Mouse (Mus musculus) intestine, embryonic 16.5 days (tissue): ENCODE measurements around the gene 2900026A02Rik. TPM values are rescaled to one million over a fixed set of nuclear protein-coding genes. Genes with fewer than 3 reads are reported as not detected.

Experiments used
- ATAC-seq: fragments of 200-750 bp; cut with Nextera tagmentation; 2 replicates; pipeline ENCODE4 v1.8.0; 2017; ENCODE audit warnings: moderate TSS enrichment, moderate library complexity
- H3K27ac ChIP-seq: fragments of 300-500 bp; sonication (generic); 2 replicates; pipeline ENCODE4 v1.5.1; 2014; ENCODE audit warnings: mild to moderate bottlenecking, low read length
- H3K27me3 ChIP-seq: fragments of 300-500 bp; sonication (generic); replicated peaks from 2 replicates; pipeline ENCODE4 v1.6.1; 2014; ENCODE audit warnings: low read length, control low read depth, mixed read lengths; ENCODE audit not compliant: control insufficient read depth, insufficient read depth
- H3K36me3 ChIP-seq: fragments of 300-500 bp; sonication (generic); 2 replicates; pipeline ENCODE4 v1.6.1; 2014; ENCODE audit warnings: low read length, control low read depth; ENCODE audit not compliant: control insufficient read depth, insufficient read depth
- H3K4me1 ChIP-seq: fragments of 300-500 bp; sonication (generic); 2 replicates; pipeline ENCODE4 v1.6.1; 2014; ENCODE audit warnings: low read length, control low read depth, mixed read lengths; ENCODE audit not compliant: control insufficient read depth, insufficient read depth
- H3K4me2 ChIP-seq: fragments of 300-500 bp; sonication (generic); 2 replicates; pipeline ENCODE4 v1.6.1; 2014; ENCODE audit warnings: low read depth, low read length, control low read depth
- H3K4me3 ChIP-seq: fragments of 300-500 bp; sonication (generic); 2 replicates; pipeline ENCODE4 v1.5.1; 2014; ENCODE audit warnings: mild to moderate bottlenecking, low read length
- H3K9ac ChIP-seq: fragments of 300-500 bp; sonication (generic); 2 replicates; pipeline ENCODE4 v1.6.1; 2014; ENCODE audit warnings: low read depth, low read length
- H3K9me3 ChIP-seq: fragments of 300-500 bp; sonication (generic); 2 replicates; pipeline ENCODE4 v1.6.1; 2016; ENCODE audit warnings: low read length, control low read depth; ENCODE audit not compliant: control insufficient read depth
- WGBS: fragments of 180-500 bp; shearing (Covaris S2); extraction: QIAGEN DNeasy Blood & Tissue Kit; methylation state at CpG from one replicate; pipeline ENCODE4 v1.1.7; 2014; 5-methylcytosine and 5-hydroxymethylcytosine counted together
- polyA plus RNA-seq: library from polyadenylated mRNA; unstranded; fragments of >200 nt; fragmentation: Nextera tagmentation; extraction: Ambion mirVana; gene quantifications from 2 replicates; pipeline ENCODE4 v1.2.1, GENCODE M21; 2015

2900026A02Rik gene
- polyA plus RNA-seq, 1 experiment from 2014 or later, result 8.3 TPM

DNA sequence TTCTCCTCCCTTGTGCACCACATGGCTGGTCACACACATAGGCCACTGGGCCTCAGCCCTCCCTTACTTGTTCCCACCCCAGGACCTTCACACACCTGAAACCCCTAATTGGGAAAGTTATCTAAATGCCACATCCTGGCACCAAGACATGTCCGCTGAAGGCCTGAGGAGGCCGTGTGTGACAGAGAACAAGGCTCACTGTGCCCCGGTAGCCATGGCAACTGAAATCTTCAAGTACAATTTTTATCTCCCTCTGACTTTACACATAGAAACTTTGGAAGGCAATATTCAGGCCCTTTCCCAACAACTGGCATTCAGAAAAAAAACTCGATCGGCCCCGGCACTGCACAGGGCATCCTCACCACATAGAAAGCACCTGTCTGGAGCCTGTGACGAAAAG is 72.0 kb downstream of the 2900026A02Rik start:
- Histone ChIP-seq H3K27ac (no peak overlapping the region), H3K4me2 (no peak overlapping the region), H3K4me1 (peaks cover 55% of the 10 kb centered on the region), H3K4me3 (no peak overlapping the region), H3K27me3 (no peaks in the 10 kb centered on the region), H3K36me3 (no peaks in the 10 kb centered on the region), H3K9ac (no peak overlapping the region), H3K9me3 (no peaks in the 10 kb centered on the region)
- WGBS, result 76% methylated on average over 7 of the region's 7 CpGs
- ATAC-seq, result no peak

- Histone ChIP-seq H3K27ac (no peak overlapping the region), H3K27me3 (no peaks in the 10 kb centered on the region)
- WGBS, result 80% methylated on average over 13 of the region's 13 CpGs
Observed at GRCm38 (mm10) chr5:113147994-113148471, 73.0 kb downstream of the 2900026A02Rik start.

GRCm38 (mm10) chr5:113146656-113147055 is 74.4 kb downstream of the 2900026A02Rik start:
- no peaks in the 10 kb centered on the region for H3K9me3 ChIP-seq
- 56% methylated on average over 2 of the region's 2 CpGs for WGBS
- H3K9ac ChIP-seq, result no peak overlapping the region
- no peak overlapping the region for H3K27ac ChIP-seq
- H3K4me1 ChIP-seq, result peaks cover 40% of the 10 kb centered on the region
- H3K4me3 ChIP-seq, result no peak overlapping the region
- H3K27me3 ChIP-seq, result no peaks in the 10 kb centered on the region
- H3K36me3 ChIP-seq, result no peaks in the 10 kb centered on the region
- no peak overlapping the region for H3K4me2 ChIP-seq
- ATAC-seq, result no peak

More at GRCm38 (mm10) chr5:113147994-113148471, 73.0 kb downstream of the 2900026A02Rik start:
- peaks cover 45% of the 10 kb centered on the region for H3K4me1 ChIP-seq
- H3K9ac ChIP-seq, result no peak overlapping the region
- H3K4me2 ChIP-seq, result no peak overlapping the region
- H3K36me3 ChIP-seq, result no peaks in the 10 kb centered on the region
- ATAC-seq, result no peak
- H3K9me3 ChIP-seq, result no peaks in the 10 kb centered on the region
- no peak overlapping the region for H3K4me3 ChIP-seq

- Histone ChIP-seq H3K4me1 (peaks cover 29% of the 10 kb centered on the region), H3K4me3 (no peak overlapping the region), H3K9ac (no peak overlapping the region), H3K27ac (peak overlapping the region; percentile 15), H3K4me2 (no peak overlapping the region), H3K27me3 (no peaks in the 10 kb centered on the region), H3K9me3 (no peaks in the 10 kb centered on the region), H3K36me3 (no peaks in the 10 kb centered on the region)
- no peak for ATAC-seq
- 36% methylated on average over 9 of the region's 9 CpGs for WGBS
Observed at GRCm38 (mm10) chr5:113145171-113145570, 75.9 kb downstream of the 2900026A02Rik start.

- Histone ChIP-seq H3K36me3 (no peaks in the 10 kb centered on the region), H3K4me1 (peaks cover 26% of the 10 kb centered on the region)
Observed at GRCm38 (mm10) chr5:113142486-113142885, 78.5 kb downstream of the 2900026A02Rik start.

DNA sequence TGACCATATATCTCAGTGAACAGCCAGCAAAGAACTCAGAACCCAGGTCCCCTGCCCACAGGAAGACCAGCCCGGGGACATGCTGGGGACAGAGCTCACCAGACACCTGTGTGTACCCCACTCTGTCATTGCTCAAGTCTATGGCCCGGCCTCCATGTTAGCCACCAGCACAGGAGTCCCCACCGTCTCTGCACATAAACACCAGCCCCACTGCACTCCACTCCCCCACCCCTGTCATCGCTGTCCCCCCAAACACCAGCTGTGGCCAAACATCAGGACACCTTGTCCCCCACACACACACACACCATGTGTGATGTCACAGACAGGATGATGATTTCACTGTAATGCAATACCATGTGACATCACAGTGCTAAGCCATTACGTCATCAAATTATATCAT is 79.0 kb downstream of the 2900026A02Rik start:
- H3K9me3 ChIP-seq, result no peaks in the 10 kb centered on the region
- no peaks in the 10 kb centered on the region for H3K27me3 ChIP-seq
- no peak for ATAC-seq
- H3K4me1 ChIP-seq, result peaks cover 26% of the 10 kb centered on the region
- H3K9ac ChIP-seq, result no peak overlapping the region
- 88% methylated on average over 5 of the region's 5 CpGs for WGBS
- no peak overlapping the region for H3K4me3 ChIP-seq
- no peaks in the 10 kb centered on the region for H3K36me3 ChIP-seq
- no peak overlapping the region for H3K4me2 ChIP-seq
- H3K27ac ChIP-seq, result no peak overlapping the region

More at GRCm38 (mm10) chr5:113142486-113142885, 78.5 kb downstream of the 2900026A02Rik start:
- no peak overlapping the region for H3K27ac ChIP-seq
- H3K9me3 ChIP-seq, result no peaks in the 10 kb centered on the region
- no peak overlapping the region for H3K4me3 ChIP-seq
- ATAC-seq, result no peak
- H3K9ac ChIP-seq, result no peak overlapping the region
- 43% methylated on average over 11 of the region's 11 CpGs for WGBS
- H3K27me3 ChIP-seq, result no peaks in the 10 kb centered on the region
- no peak overlapping the region for H3K4me2 ChIP-seq

DNA sequence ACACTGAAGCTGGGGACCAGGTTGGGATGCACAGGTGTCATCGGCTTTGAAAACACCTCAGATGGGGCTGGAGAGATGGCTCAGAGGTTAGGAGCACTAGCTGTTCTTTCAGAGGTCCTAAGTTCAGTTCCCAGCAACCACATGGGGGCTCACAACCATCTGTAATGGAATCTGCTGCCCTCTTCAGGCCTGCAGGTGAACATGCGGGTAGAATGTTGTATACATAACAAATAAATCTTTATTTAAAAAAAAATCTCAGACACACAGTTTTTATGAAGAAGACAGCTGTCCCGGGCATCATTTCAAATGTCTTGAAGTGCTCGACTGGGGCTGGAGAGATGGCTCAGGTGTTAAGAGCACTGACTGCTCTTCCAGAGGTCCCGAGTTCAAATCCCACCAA is 80.2 kb downstream of the 2900026A02Rik start:
- WGBS, result 94% methylated on average over 5 of the region's 5 CpGs
- Histone ChIP-seq H3K4me2 (no peak overlapping the region), H3K9me3 (no peaks in the 10 kb centered on the region), H3K9ac (no peak overlapping the region), H3K4me1 (peaks cover 28% of the 10 kb centered on the region), H3K27me3 (no peaks in the 10 kb centered on the region), H3K4me3 (no peak overlapping the region), H3K27ac (no peak overlapping the region), H3K36me3 (no peaks in the 10 kb centered on the region)
- no peak for ATAC-seq

DNA sequence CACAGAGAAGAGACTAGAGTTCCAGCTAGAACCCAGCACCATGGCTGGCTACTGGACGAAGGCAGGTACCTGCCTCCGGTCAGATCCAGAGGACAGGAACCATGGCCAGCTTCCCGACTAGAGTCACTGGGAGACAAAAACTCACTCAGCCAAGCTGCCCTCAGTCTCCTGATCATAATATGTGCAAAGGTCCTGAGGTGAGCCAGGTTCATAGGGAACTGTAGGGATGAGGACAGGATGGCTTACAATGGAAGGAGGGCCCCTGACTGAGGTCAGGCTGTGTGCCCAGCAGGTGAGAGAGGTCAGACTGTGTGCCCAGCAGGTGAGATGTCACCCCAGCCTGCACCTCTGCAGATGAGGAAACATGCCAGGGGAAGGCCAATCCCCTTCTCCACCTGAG is 81.0 kb downstream of the 2900026A02Rik start:
- 88% methylated on average over 3 of the region's 3 CpGs for WGBS
- Histone ChIP-seq H3K36me3 (no peaks in the 10 kb centered on the region), H3K4me1 (peaks cover 23% of the 10 kb centered on the region), H3K9me3 (no peaks in the 10 kb centered on the region), H3K27ac (0 out of 2 replicates have a peak overlapping the region, but pooled peaks have one; percentile 88), H3K4me2 (no peak overlapping the region), H3K9ac (no peak overlapping the region), H3K27me3 (no peaks in the 10 kb centered on the region), H3K4me3 (no peak overlapping the region)
- no peak for ATAC-seq

GRCm38 (mm10) chr5:113139064-113139726 is 81.8 kb downstream of the 2900026A02Rik start:
- Histone ChIP-seq H3K9me3 (no peaks in the 10 kb centered on the region), H3K9ac (peak overlapping the region; percentile 78), H3K36me3 (no peaks in the 10 kb centered on the region), H3K4me2 (peak overlapping the region; percentile 98), H3K27me3 (no peaks in the 10 kb centered on the region), H3K4me3 (peak overlapping the region; percentile 58), H3K27ac (peak overlapping the region; percentile 88), H3K4me1 (peaks cover 24% of the 10 kb centered on the region)
- ATAC-seq, result peak; percentile 17
- WGBS, result 57% methylated on average over 7 of the region's 7 CpGs
